Mouse (Mus musculus) left cerebral cortex, adult 9 months (tissue): Measurements from ENCODE around the gene Dlk2.
A peak's percentile ranks its signal among the peaks of the same experiment; 100 is the strongest.

ENCODE experiments used
- DNase-seq, 2 experiments: peaks; one replicate each; pipeline ENCODE4 v3.0.0; 2022; ENCODE audit warnings: low spot score in 2 of 2

Dlk2 gene

DNA sequence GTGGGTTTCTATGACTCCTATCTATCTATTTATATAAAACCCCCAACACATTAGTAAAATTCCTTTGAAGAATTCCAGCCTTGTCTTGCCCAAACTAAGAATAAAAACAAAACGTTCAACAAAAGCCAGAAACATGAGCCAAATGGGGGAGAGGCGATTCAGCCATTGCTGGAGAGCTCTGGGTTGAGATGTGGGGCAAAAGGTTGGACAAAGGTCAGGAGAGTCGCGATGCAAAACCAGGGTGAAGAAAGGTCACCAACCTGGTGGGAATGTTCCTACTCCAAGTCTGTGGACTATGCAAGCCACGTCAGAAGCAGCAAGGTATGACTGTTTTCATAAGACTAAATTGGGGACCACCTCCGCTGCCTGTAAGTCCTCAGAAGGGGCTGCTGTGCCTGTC lies 23.3 kb downstream of the Dlk2 start:
- DNase-seq = no peak

DNA sequence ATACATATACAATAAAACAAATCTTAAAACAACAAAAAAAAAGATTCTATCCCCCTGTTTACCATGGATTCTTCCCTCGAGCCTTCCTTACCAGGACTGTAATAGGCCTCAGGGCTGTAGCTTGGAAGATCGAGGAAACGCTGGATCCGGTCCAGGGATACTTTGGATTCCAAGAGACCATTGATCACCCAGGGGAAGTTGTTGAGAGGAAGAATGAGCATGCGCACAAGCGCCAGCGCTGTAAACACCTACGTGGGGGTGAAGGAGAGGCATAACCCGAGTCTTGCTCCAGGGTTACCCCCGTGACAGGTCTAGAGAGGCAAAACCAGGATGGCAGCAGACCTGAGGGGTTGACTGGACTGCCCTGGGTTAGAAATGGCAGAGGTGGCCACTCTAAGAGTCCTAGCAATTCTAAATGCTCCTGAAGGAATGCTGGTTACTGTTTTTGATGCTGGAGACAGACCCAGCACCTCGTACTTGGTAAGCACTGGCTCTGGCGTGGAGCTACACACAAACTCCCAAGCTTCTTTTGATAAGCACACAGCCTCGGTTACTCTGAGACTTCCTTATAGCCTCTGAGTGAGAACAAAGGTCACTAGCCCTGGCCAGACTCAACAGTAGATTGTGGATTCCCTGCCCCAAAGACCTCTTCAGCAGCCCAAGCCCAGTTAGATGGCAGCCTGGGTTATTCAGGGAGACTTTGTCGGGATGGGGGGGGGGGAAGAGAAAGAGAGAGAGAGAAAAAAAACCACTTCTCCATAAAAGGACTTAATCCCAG lies 25.0 kb downstream of the Dlk2 start:
- no peak for DNase-seq

DNA sequence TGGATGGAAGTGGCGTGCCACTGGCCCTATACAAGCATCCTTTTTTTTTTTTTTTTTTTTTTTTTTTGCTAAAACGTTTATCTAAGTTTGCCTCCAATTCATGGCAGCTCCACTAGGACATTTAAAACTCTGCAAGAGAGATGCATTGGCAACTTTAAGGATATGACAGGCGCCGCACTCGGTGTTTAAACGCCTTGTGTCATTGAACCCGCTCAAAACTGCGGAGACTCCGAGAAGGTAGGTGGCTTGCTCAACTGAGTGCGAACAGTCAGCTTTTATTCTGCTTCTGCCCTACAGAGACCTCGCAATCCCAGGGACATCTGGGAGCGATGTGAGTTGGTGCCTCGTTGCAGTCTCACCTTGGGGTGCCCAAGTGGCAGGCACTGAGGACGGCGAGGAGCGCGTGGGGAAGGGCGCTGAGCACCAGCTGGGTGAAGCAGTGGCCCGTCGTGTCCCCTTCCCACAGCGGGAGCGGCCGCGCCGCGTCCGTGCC lies 30.2 kb downstream of the Dlk2 start:
- no peak for DNase-seq

DNA sequence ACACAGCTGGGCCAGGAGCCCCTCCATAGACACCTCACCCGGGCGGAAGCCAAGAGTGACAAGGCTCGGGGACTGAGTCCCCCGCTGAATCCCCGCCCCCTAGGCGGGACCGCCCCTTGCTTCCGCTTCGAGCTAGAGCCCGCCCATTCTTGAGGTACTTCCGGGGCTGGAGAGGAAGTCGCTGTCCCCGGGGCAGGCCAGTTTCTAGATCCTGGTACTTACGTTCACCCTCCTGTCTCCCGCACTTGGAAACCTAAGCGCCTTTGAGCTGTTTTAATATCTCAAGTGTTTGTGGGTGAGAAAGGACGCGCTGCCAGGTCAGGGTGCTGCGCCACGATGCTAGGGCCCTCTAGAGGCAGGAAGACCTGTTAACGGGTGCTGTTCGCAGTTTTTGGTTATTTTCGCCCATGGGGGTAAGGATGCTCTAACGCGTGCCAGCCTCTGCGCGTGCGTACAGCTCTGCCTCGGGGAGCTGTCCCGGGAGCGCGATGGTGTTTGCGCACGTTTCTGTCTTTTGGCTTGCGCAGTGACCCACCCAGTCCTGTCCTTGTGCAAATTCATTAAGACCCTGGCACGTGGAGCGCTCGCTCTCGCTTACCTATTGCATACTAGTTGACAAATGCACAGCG lies 30.8 kb downstream of the Dlk2 start, which contains the start of gene Abcc10:
Gene Abcc10 (minus strand): TSS at position 447 of the 629 bp plus-strand sequence.
- peak; percentile 89 to 95 for DNase-seq

DNA sequence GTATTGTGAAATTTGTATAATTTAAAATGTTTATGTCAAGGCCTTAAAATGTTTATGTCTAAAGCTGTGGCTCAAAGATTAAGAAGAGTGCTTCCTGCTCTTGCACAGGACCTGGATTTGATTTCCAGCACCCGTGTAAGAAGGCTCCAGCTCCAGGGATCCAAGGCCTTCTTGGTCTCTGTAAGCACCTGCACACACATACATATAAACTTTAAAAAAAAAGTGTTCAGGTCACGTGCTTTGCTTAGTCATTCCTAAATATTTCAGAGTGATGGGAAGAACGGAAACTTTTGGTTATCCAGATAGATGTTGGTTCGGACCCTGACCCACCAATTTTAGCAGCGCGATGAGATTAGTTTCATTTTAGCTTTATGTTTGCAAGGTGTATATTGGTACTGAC lies 31.5 kb downstream of the Dlk2 start:
- no peak for DNase-seq

DNA sequence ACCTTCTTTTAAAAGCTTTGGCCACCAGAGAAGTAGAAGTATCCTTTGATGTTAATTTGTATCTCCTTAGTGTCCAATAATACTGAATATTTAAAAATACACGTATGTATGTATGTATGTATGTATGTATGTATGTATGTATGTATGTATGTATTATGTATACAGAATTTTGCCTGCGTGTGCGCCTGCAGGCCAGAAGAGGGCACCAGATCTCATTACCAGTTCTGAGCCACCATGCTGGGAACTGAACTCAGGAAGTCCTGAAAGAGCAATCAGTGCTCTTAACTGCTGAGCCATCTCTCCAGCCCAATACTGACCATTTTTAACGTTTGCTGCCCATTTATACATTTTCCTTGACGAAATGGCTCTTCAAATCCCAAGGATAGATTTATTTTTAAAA lies 39.3 kb downstream of the Dlk2 start:
- DNase-seq = no peak

DNA sequence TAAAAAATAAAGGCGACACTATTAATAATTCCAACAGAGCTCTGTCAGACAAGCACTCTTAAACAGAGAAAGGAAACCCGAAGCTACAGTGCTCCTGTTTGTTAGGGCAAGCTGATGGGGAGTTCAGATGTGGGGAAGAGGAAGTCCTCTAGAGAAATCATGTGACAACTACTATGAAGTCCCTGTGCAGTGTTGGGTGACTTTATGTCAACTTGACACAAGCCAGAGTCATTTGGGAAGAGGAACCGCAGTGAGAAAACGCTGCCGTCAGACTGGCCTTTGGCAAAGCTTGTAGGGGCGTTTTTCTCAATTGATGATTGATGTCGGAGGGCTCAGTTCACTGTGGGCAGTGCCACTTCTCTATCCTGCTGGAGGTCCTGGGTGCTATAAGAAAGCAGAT lies 44.0 kb downstream of the Dlk2 start:
- DNase-seq = no peak

DNA sequence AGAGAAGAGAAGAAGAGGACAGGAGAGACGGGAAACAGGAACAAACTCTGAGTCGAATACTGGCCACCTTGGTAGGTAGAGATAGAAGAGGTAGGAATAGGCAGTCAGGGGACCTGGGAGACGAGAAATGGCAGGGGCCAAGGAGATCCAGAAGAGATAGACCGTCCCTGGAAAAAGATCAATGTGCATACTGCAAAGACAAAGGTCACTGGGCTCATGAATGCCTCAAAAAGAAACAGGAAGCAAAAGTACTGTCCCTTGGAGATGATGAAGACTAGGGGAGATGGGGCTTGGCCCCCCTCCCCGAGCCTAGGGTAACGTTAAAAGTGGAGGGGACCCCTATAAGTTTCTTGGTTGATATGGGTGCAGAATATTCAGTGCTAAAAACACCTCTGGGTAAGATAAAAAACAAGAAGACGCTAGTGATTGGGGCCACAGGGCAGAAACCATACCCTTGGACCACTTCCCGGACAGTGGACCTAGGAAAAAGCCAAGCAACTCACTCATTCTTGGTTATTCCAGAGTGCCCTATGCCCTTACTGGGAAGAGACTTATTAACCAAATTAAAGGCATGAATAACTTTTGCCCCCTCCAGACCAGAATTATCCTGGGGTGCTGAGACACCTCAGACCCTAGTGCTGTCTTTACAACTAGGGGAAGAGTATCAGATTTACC lies 53.9 kb downstream of the Dlk2 start:
- DNase-seq = no peak
